Mouse (Mus musculus) liver, adult 2 months (tissue): ENCODE measurements at regions not wholly inside any gene's neighbourhood (a gene's known extent, or its start where the extent isn't known, plus 50 kb on each side); places are given as distances from the start of the nearest gene placed in this dataset.

Source experiments
- DNase-seq: peaks from one replicate; pipeline ENCODE4 v3.0.0-alpha.2; 2011; ENCODE audit warnings: low read depth, low spot score; ENCODE audit errors: extremely low read depth
- H3K27ac ChIP-seq: fragments of 200-500 bp; replicated peaks from 2 replicates; pipeline ENCODE4 v1.5.1; 2012; ENCODE audit warnings: low read depth, mild to moderate bottlenecking, control low read depth, inconsistent platforms, low read length; ENCODE audit not compliant: insufficient read depth
- H3K27me3 ChIP-seq: fragments of 200-500 bp; 2 replicates; pipeline ENCODE4 v1.6.1; 2012; ENCODE audit warnings: mild to moderate bottlenecking, moderate library complexity, low read length, inconsistent platforms; ENCODE audit not compliant: control insufficient read depth, insufficient read depth
- H3K36me3 ChIP-seq: fragments of 200-500 bp; 2 replicates; pipeline ENCODE4 v1.6.1; 2012; ENCODE audit warnings: low read length, inconsistent platforms; ENCODE audit not compliant: control insufficient read depth, insufficient read depth
- H3K4me1 ChIP-seq: fragments of 200-500 bp; 2 replicates; pipeline ENCODE4 v1.6.1; 2011; ENCODE audit warnings: low read length; ENCODE audit not compliant: control insufficient read depth, insufficient read depth
- H3K4me3 ChIP-seq: fragments of 200-500 bp; 2 replicates; pipeline ENCODE4 v1.5.1; 2011; ENCODE audit warnings: low read depth, mild to moderate bottlenecking, control low read depth, low read length, moderate library complexity; ENCODE audit not compliant: insufficient read depth
- H3K79me2 ChIP-seq: fragments of 200-500 bp; 2 replicates; pipeline ENCODE4 v1.6.1; 2012; ENCODE audit warnings: inconsistent platforms, mild to moderate bottlenecking, low read length, moderate library complexity; ENCODE audit not compliant: control insufficient read depth, insufficient read depth
- H3K9ac ChIP-seq: fragments of 200-500 bp; 2 replicates; pipeline ENCODE4 v1.6.1; 2012; ENCODE audit warnings: low read depth, mild to moderate bottlenecking, control low read depth, inconsistent platforms, low read length
- CTCF ChIP-seq: fragments of 200-500 bp; IDR thresholded peaks from 2 replicates; pipeline ENCODE4 v1.5.1; 2011; ENCODE audit warnings: low read depth, low read length, control low read depth
- POLR2A ChIP-seq: fragments of 200-500 bp; IDR thresholded peaks from 2 replicates; pipeline ENCODE4 v1.6.1; 2011; ENCODE audit warnings: low read length, control low read depth; ENCODE audit not compliant: insufficient read depth; ENCODE audit errors: extremely low read depth
- WGBS: fragments of 180-500 bp; shearing (Covaris S2); methylation state at CpG from one replicate; pipeline ENCODE4 v1.1.7; 2018; 5-methylcytosine and 5-hydroxymethylcytosine counted together

DNA sequence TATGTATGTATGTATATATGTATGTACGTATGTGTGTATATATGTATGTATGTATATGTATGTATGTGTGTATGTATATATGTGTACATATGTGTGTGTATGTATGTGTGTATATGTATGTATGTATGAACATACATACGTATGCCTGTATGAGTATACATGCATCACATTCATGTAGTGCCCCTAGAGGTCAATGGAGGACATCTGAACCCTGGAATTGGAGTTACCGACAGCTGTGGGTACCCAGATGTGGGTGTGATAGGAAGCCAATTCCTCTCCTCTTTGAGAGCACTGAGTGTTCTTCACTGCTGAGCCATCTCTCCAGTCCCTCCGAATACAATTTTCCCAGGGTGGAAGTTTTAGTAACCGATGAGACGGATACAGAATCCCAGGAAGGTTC is 69.6 kb upstream of the Foxn3 start:
- no peak for DNase-seq
- Histone ChIP-seq H3K27ac (no peak overlapping the region), H3K79me2 (no peaks in the 10 kb centered on the region), H3K9ac (no peak overlapping the region), H3K27me3 (no peaks in the 10 kb centered on the region), H3K4me3 (no peak overlapping the region), H3K36me3 (no peaks in the 10 kb centered on the region), H3K4me1 (no peaks in the 10 kb centered on the region)
- TF ChIP-seq CTCF (no peak), POLR2A (no peak)
- 93% methylated on average over 6 of the region's 6 CpGs for WGBS

DNA sequence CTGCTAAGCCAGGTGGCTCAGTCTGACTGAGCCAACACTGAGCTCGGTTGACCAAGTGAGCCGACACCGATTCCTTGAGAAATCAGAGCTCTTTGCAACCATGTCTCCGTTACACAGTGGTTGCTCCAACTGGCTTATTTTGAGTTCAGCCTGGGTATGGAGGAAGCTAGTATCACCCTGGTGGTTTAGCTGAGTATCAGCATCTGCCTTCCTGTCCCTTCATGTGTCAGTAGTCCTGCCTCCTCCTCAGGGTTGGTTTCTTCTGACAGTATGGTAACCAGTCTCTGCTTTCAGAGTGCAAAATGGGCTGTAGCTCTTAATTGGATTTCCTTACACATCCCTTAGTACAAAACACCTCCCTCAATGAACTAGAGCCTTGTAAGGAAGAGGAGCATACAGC is 66.2 kb upstream of the Foxn3 start:
- no peak for TF ChIP-seq CTCF
- no peak for TF ChIP-seq POLR2A
- no peaks in the 10 kb centered on the region for H3K27me3 ChIP-seq

GRCm38 (mm10) chr12:99628421-99628820 is 65.0 kb upstream of the Foxn3 start:
- Histone ChIP-seq H3K4me3 (no peak overlapping the region), H3K27ac (no peak overlapping the region), H3K27me3 (no peaks in the 10 kb centered on the region), H3K9ac (no peak overlapping the region), H3K4me1 (peaks cover 3% of the 10 kb centered on the region; the same call in 1 of the 2 replicates), H3K36me3 (no peaks in the 10 kb centered on the region), H3K79me2 (no peaks in the 10 kb centered on the region)
- 84% methylated on average over 3 of the region's 3 CpGs for WGBS
- no peak for TF ChIP-seq POLR2A
- DNase-seq: no peak

More for the DNA sequence above, 66.2 kb upstream of the Foxn3 start:
- H3K27ac ChIP-seq: no peak overlapping the region
- no peaks in the 10 kb centered on the region for H3K79me2 ChIP-seq
- H3K4me1 ChIP-seq: peaks cover 3% of the 10 kb centered on the region; the same call in 1 of the 2 replicates
- no peak for DNase-seq
- no peak overlapping the region for H3K4me3 ChIP-seq
- H3K36me3 ChIP-seq: no peaks in the 10 kb centered on the region
- H3K9ac ChIP-seq: no peak overlapping the region
- WGBS: 97% methylated on average over 4 of the region's 4 CpGs

DNA sequence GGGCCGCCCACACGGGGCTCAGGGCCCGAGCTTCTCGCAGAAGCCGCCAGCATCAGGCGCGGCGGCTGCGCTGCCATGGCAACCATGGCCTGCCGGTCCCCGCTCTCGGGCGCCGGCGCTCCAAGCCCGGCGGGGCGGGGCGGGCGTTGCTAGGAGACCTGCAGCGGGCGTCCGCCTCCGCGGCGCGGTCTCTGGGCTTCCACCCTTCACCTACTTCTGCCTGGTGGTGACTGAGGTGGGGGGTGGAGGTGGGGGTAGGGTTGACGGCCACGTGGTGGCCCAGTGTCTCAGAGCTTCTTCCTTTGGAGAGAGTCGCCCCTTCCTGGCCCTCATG is 64.5 kb upstream of the Foxn3 start:
- peak; percentile 22 for DNase-seq
- under 1% methylated on average over 30 of the region's 30 CpGs for WGBS
- Histone ChIP-seq H3K4me3 (peak overlapping the region; percentile 60), H3K27ac (no peak overlapping the region), H3K4me1 (peaks cover 3% of the 10 kb centered on the region; the same call in 1 of the 2 replicates), H3K9ac (peak overlapping the region; percentile 53), H3K79me2 (no peaks in the 10 kb centered on the region), H3K36me3 (no peaks in the 10 kb centered on the region), H3K27me3 (no peaks in the 10 kb centered on the region)
- TF ChIP-seq CTCF: no peak
- TF ChIP-seq POLR2A: no peak

DNA sequence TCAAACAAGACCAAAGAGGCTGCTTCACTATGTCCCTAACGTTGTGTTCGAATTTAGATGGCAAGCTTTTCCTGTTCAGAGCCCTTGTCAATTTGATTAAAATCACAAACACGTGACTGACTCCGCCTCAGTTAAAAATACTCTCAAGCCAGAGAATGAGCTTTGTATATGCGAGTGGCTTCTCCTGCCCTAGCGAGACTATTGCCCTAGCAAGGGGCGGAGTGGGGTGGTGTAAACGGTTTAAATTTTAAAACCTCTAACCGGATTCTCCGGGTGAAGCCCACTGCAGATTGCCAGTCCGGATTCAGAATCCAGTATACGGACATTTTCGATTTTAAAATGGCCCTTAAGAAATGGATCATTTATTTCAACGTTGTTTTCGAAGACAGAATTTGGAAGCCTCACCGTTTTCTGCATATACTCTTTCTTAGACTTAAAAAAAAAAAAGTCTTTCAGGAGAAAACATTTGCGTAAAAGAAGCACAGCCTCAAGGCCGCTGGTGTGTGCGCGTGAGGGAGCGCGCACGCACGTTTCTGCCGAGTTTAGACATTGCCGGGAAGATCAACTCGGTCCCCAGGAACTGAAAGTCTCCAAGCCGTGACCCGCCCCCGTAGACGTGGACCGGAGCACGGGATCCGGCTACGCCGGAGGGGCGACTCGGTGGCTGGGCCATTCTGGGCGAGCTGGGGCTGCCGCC is 64.0 kb upstream of the Foxn3 start:
- whole genome bisulfite sequencing: 3% methylated on average over 40 of the region's 40 CpGs
- Histone ChIP-seq H3K4me1 (peaks cover 3% of the 10 kb centered on the region; the same call in 1 of the 2 replicates), H3K27ac (no peak overlapping the region), H3K27me3 (no peaks in the 10 kb centered on the region), H3K79me2 (no peaks in the 10 kb centered on the region), H3K4me3 (peak overlapping the region; percentile 60), H3K36me3 (no peaks in the 10 kb centered on the region), H3K9ac (peak overlapping the region; percentile 53)
- TF ChIP-seq POLR2A (no peak), CTCF (no peak)
- DNase-seq: peak; percentile 24

GRCm38 (mm10) chr12:99626147-99626546 is 62.8 kb upstream of the Foxn3 start:
- no peak overlapping the region for H3K27ac ChIP-seq
- H3K9ac ChIP-seq: no peak overlapping the region
- peaks cover 3% of the 10 kb centered on the region; the same call in 1 of the 2 replicates for H3K4me1 ChIP-seq
- no peaks in the 10 kb centered on the region for H3K36me3 ChIP-seq
- no peaks in the 10 kb centered on the region for H3K79me2 ChIP-seq
- H3K27me3 ChIP-seq: no peaks in the 10 kb centered on the region
- TF ChIP-seq POLR2A: no peak
- TF ChIP-seq CTCF: no peak
- no peak overlapping the region for H3K4me3 ChIP-seq
- no peak for DNase-seq
- WGBS: 84% methylated on average over 4 of the region's 4 CpGs
